Mouse (Mus musculus) lung, postnatal 0 days (tissue): ENCODE measurements around the gene Igdcc4. TPM values are rescaled to one million over a fixed set of nuclear protein-coding genes. Genes with fewer than 3 reads are reported as not detected.

Experiments
- ATAC-seq: fragments of 200-750 bp; cut with Nextera tagmentation; 2 replicates; pipeline ENCODE4 v1.8.0; 2017; ENCODE audit warnings: moderate library complexity
- DNase-seq: peaks from one replicate; pipeline ENCODE4 v3.0.0-alpha.2; 2016; ENCODE audit warnings: low spot score
- H3K27ac ChIP-seq: fragments of 300-500 bp; sonication (generic); 2 replicates; pipeline ENCODE4 v1.5.1; 2014; ENCODE audit warnings: antibody characterized with exemption, mild to moderate bottlenecking, low read length, mixed read lengths
- H3K27me3 ChIP-seq: fragments of 300-500 bp; sonication (generic); replicated peaks from 2 replicates; pipeline ENCODE4 v1.6.1; 2014; ENCODE audit warnings: low read length, mixed read lengths; ENCODE audit not compliant: insufficient read depth
- H3K36me3 ChIP-seq: fragments of 300-500 bp; sonication (generic); 2 replicates; pipeline ENCODE4 v1.6.1; 2014; ENCODE audit warnings: low read length, mixed read lengths; ENCODE audit not compliant: insufficient read depth
- H3K4me1 ChIP-seq: fragments of 300-500 bp; sonication (generic); 2 replicates; pipeline ENCODE4 v1.6.1; 2014; ENCODE audit warnings: antibody characterized with exemption, low read depth, low read length, mixed read lengths; ENCODE audit not compliant: insufficient read depth
- H3K4me2 ChIP-seq: fragments of 300-500 bp; sonication (generic); replicated peaks from 2 replicates; pipeline ENCODE4 v1.6.1; 2014; ENCODE audit warnings: low read depth, mild to moderate bottlenecking, low read length, moderate library complexity, mixed read lengths
- H3K4me3 ChIP-seq: fragments of 300-500 bp; sonication (generic); 2 replicates; pipeline ENCODE4 v1.5.1; 2014; ENCODE audit warnings: low read depth, low read length
- H3K9ac ChIP-seq: fragments of 300-500 bp; sonication (generic); replicated peaks from 2 replicates; pipeline ENCODE4 v1.6.1; 2014; ENCODE audit warnings: low read depth, mild to moderate bottlenecking
- H3K9me3 ChIP-seq: fragments of 300-500 bp; sonication (generic); 2 replicates; pipeline ENCODE4 v1.6.1; 2016; ENCODE audit warnings: low read length, mixed read lengths
- CTCF ChIP-seq: IDR thresholded peaks from 2 replicates; pipeline ENCODE4 v1.5.1; 2016; ENCODE audit warnings: antibody characterized with exemption, mild to moderate bottlenecking
- EP300 ChIP-seq: IDR thresholded peaks from 2 replicates; pipeline ENCODE4 v1.6.1; 2016; ENCODE audit warnings: antibody characterized with exemption, mild to moderate bottlenecking, control low read depth
- WGBS: fragments of 180-500 bp; shearing (Covaris S2); extraction: QIAGEN DNeasy Blood & Tissue Kit; methylation state at CpG from one replicate; pipeline ENCODE4 v1.1.7; 2014; 5-methylcytosine and 5-hydroxymethylcytosine counted together
- polyA plus RNA-seq: library from polyadenylated mRNA; unstranded; fragments of >200 nt; fragmentation: Nextera tagmentation; extraction: Ambion mirVana; gene quantifications from 2 replicates; pipeline ENCODE4 v1.2.1, GENCODE M21; 2015

The Igdcc4 gene
- polyA plus RNA-seq, 1 experiment from 2014 or later: 1.7 TPM

- TF ChIP-seq CTCF (no peak), EP300 (no peak)
- H3K36me3 ChIP-seq: no peaks in the 10 kb centered on the region
Observed at GRCm38 (mm10) chr9:65135126-65135525, 33.8 kb downstream of the Igdcc4 start.

GRCm38 (mm10) chr9:65140491-65140890 lies 39.2 kb downstream of the Igdcc4 start:
- Histone ChIP-seq H3K4me2 (peak overlapping the region; percentile 100), H3K36me3 (no peaks in the 10 kb centered on the region), H3K9me3 (no peaks in the 10 kb centered on the region), H3K27ac (no peak overlapping the region), H3K27me3 (0 out of 2 replicates have a peak, but pooled peaks cover 5% of the 10 kb centered on the region), H3K4me3 (peak overlapping the region; percentile 61), H3K9ac (no peak overlapping the region), H3K4me1 (peaks cover 8% of the 10 kb centered on the region; the same call in 1 of the 2 replicates)
- TF ChIP-seq CTCF (no peak), EP300 (no peak)
- DNase-seq (no peak), ATAC-seq (no peak)
- 3% methylated on average over 8 of the region's 8 CpGs for WGBS

More at GRCm38 (mm10) chr9:65135126-65135525, 33.8 kb downstream of the Igdcc4 start:
- 81% methylated on average over 4 of the region's 4 CpGs for WGBS
- Histone ChIP-seq H3K9me3 (no peaks in the 10 kb centered on the region), H3K9ac (no peak overlapping the region), H3K4me3 (no peak overlapping the region), H3K4me1 (no peaks in the 10 kb centered on the region), H3K27ac (no peak overlapping the region), H3K4me2 (no peak overlapping the region), H3K27me3 (no peaks in the 10 kb centered on the region)
- ATAC-seq (no peak), DNase-seq (no peak)

GRCm38 (mm10) chr9:65140936-65141305 lies 39.6 kb downstream of the Igdcc4 start, which contains the start of gene Igdcc3:
Igdcc3 (plus strand) TSS chr9:65141189.
- ATAC-seq: peak; percentile 72
- Histone ChIP-seq H3K4me2 (peak within 1 kb of the TSS; percentile 100), H3K27me3 (0 out of 2 replicates have a peak, but pooled peaks cover 5% of the 10 kb centered on the region), H3K27ac (0 out of 2 replicates have a peak within 1 kb of the TSS, but pooled peaks have one; percentile 20), H3K9me3 (no peaks in the 10 kb centered on the region), H3K36me3 (no peaks in the 10 kb centered on the region), H3K4me3 (peak within 1 kb of the TSS; percentile 61), H3K4me1 (peaks cover 8% of the 10 kb centered on the region; the same call in 1 of the 2 replicates), H3K9ac (peak within 1 kb of the TSS; percentile 42)
- TF ChIP-seq CTCF (no peak), EP300 (no peak)
- peak; percentile 43 for DNase-seq
- under 1% methylated on average over 33 of the region's 48 CpGs for WGBS

GRCm38 (mm10) chr9:65141306-65141975 lies 40.2 kb downstream of the Igdcc4 start:
- 0 out of 2 replicates have a peak overlapping the region, but pooled peaks have one; percentile 20 for H3K27ac ChIP-seq
- H3K4me1 ChIP-seq: peaks cover 8% of the 10 kb centered on the region; the same call in 1 of the 2 replicates
- H3K4me3 ChIP-seq: peak overlapping the region; percentile 61
- peak overlapping the region; percentile 100 for H3K4me2 ChIP-seq
- no peaks in the 10 kb centered on the region for H3K9me3 ChIP-seq
- ATAC-seq (peak; percentile 70), DNase-seq (peak; percentile 57)
- under 1% methylated on average over 57 of the region's 73 CpGs for WGBS
- H3K27me3 ChIP-seq: 0 out of 2 replicates have a peak, but pooled peaks cover 5% of the 10 kb centered on the region
- H3K36me3 ChIP-seq: no peaks in the 10 kb centered on the region
- TF ChIP-seq EP300: no peak
- no peak for TF ChIP-seq CTCF
- H3K9ac ChIP-seq: peak overlapping the region; percentile 42

GRCm38 (mm10) chr9:65141976-65142318 lies 40.7 kb downstream of the Igdcc4 start:
- Histone ChIP-seq H3K4me2 (peak overlapping the region; percentile 100), H3K27me3 (0 out of 2 replicates have a peak, but pooled peaks cover 5% of the 10 kb centered on the region), H3K4me3 (peak overlapping the region; percentile 61), H3K9ac (peak overlapping the region; percentile 42; the same call in 1 of the 2 replicates), H3K36me3 (no peaks in the 10 kb centered on the region), H3K9me3 (no peaks in the 10 kb centered on the region), H3K27ac (0 out of 2 replicates have a peak overlapping the region, but pooled peaks have one; percentile 20), H3K4me1 (peaks cover 8% of the 10 kb centered on the region; the same call in 1 of the 2 replicates)
- TF ChIP-seq EP300 (no peak), CTCF (no peak)
- peak; percentile 61 for ATAC-seq
- WGBS: 0% methylated on average over 12 of the region's 17 CpGs
- peak; percentile 36 for DNase-seq

GRCm38 (mm10) chr9:65142399-65142798 lies 41.1 kb downstream of the Igdcc4 start:
- Histone ChIP-seq H3K9me3 (no peaks in the 10 kb centered on the region), H3K9ac (no peak overlapping the region), H3K27ac (no peak overlapping the region), H3K27me3 (0 out of 2 replicates have a peak, but pooled peaks cover 5% of the 10 kb centered on the region), H3K4me2 (peak overlapping the region; percentile 100), H3K4me1 (peaks cover 8% of the 10 kb centered on the region; the same call in 1 of the 2 replicates), H3K4me3 (peak overlapping the region; percentile 61), H3K36me3 (no peaks in the 10 kb centered on the region)
- DNase-seq (no peak), ATAC-seq (0 out of 2 replicates have a peak, but pooled peaks have one; percentile 7)
- WGBS: 4% methylated on average over 8 of the region's 8 CpGs
- TF ChIP-seq CTCF (no peak), EP300 (no peak)
